Mouse (Mus musculus) layer of hippocampus, adult 9-11 months (tissue): ENCODE data around the gene Rassf8.

ENCODE experiments used
- DNase-seq: peaks from one replicate; pipeline ENCODE4 v3.0.0; 2022

The Rassf8 gene

GRCm38 (mm10) chr6:145746132-145746849 lies at the start of gene Rassf8:
TSS of gene Rassf8 (plus strand) at chr6:145746748.
- peak; percentile 84 for DNase-seq

- DNase-seq: no peak
These were observed 45.5 kb upstream of the Rassf8 start for GRCm38 (mm10) chr6:145701021-145701540.

GRCm38 (mm10) chr6:145703667-145704066 lies 42.9 kb upstream of the Rassf8 start:
- no peak for DNase-seq

GRCm38 (mm10) chr6:145709956-145710720 lies 36.4 kb upstream of the Rassf8 start:
- no peak for DNase-seq

GRCm38 (mm10) chr6:145710797-145711196 lies 35.8 kb upstream of the Rassf8 start:
- DNase-seq: no peak

GRCm38 (mm10) chr6:145711320-145711719 lies 35.2 kb upstream of the Rassf8 start:
- DNase-seq: no peak

GRCm38 (mm10) chr6:145713241-145714114 lies 33.1 kb upstream of the Rassf8 start:
- no peak for DNase-seq

GRCm38 (mm10) chr6:145714131-145714530 lies 32.4 kb upstream of the Rassf8 start:
- DNase-seq: no peak

- DNase-seq: no peak
These were observed 24.0 kb upstream of the Rassf8 start for GRCm38 (mm10) chr6:145722596-145722995.

GRCm38 (mm10) chr6:145723131-145723863 lies 23.3 kb upstream of the Rassf8 start:
- no peak for DNase-seq

- no peak for DNase-seq
These were observed 20.7 kb upstream of the Rassf8 start for GRCm38 (mm10) chr6:145725849-145726248.

- no peak for DNase-seq
These were observed 19.6 kb upstream of the Rassf8 start for GRCm38 (mm10) chr6:145726986-145727385.

- no peak for DNase-seq
These were observed 13.7 kb upstream of the Rassf8 start for GRCm38 (mm10) chr6:145732868-145733267.

GRCm38 (mm10) chr6:145733276-145733675 lies 13.3 kb upstream of the Rassf8 start:
- no peak for DNase-seq

- DNase-seq: no peak
These were observed 12.6 kb upstream of the Rassf8 start for GRCm38 (mm10) chr6:145733911-145734310.

- no peak for DNase-seq
These were observed 10.4 kb upstream of the Rassf8 start for GRCm38 (mm10) chr6:145736099-145736498.

- DNase-seq: no peak
These were observed 7.3 kb upstream of the Rassf8 start for GRCm38 (mm10) chr6:145739231-145739630.

GRCm38 (mm10) chr6:145740011-145740410 lies 6.5 kb upstream of the Rassf8 start:
- DNase-seq: no peak

- DNase-seq: no peak
These were observed 1.3 kb upstream of the Rassf8 start for GRCm38 (mm10) chr6:145745291-145745690.

- DNase-seq: no peak
These were observed 548 bp downstream of the Rassf8 start for GRCm38 (mm10) chr6:145746921-145747670.
